Mouse (Mus musculus) megakaryocyte, embryonic 14.5 days (primary cell): Measurements from ENCODE around the gene Cdc42se1. TPM values are rescaled to one million over a fixed set of nuclear protein-coding genes. Genes with fewer than 3 reads are reported as not detected.

ENCODE experiments used
- H3K27me3 ChIP-seq: replicated peaks from 2 replicates; pipeline ENCODE3; 2012; ENCODE audit warnings: inconsistent platforms
- H3K36me3 ChIP-seq: replicated peaks from 2 replicates; pipeline ENCODE3; 2012; ENCODE audit warnings: low read length, inconsistent platforms, mixed read lengths
- H3K4me1 ChIP-seq: 2 replicates; pipeline ENCODE4 v1.6.1; 2012; ENCODE audit warnings: inconsistent platforms
- H3K4me3 ChIP-seq: replicated peaks from 2 replicates; pipeline ENCODE3; 2012; ENCODE audit warnings: moderate library complexity, mild to moderate bottlenecking, inconsistent platforms
- H3K9me3 ChIP-seq: 2 replicates; pipeline ENCODE4 v1.6.1; 2012; ENCODE audit warnings: inconsistent platforms
- FLI1 ChIP-seq: IDR thresholded peaks from 2 replicates; pipeline ENCODE4 v1.6.1; 2012; ENCODE audit warnings: low read length, inconsistent platforms, mixed read lengths
- GATA1 ChIP-seq: IDR thresholded peaks from 3 replicates; pipeline ENCODE4 v1.6.1; 2012; ENCODE audit warnings: mixed read lengths, low read length, inconsistent platforms, borderline replicate concordance
- polyA plus RNA-seq: library from polyadenylated mRNA; stranded (reverse); fragments of >175 nt; gene quantifications from 2 replicates; pipeline ENCODE4 v1.2.3, GENCODE M21; 2012; ENCODE audit warnings: low replicate concordance; ENCODE audit not compliant: insufficient read depth

The Cdc42se1 gene
- polyA plus RNA-seq, 1 experiment, result 183 TPM

GRCm38 (mm10) chr3:95223041-95223440 lies 5.5 kb upstream of the Cdc42se1 start:
- Histone ChIP-seq H3K4me1 (peaks cover 79% of the 10 kb centered on the region), H3K36me3 (peaks cover 76% of the 10 kb centered on the region), H3K9me3 (no peaks in the 10 kb centered on the region), H3K27me3 (no peaks in the 10 kb centered on the region), H3K4me3 (peak overlapping the region; percentile 31)
- TF ChIP-seq FLI1 (no peak), GATA1 (no peak)

GRCm38 (mm10) chr3:95224295-95224694 lies 4.2 kb upstream of the Cdc42se1 start:
- Histone ChIP-seq H3K27me3 (no peaks in the 10 kb centered on the region), H3K36me3 (peaks cover 69% of the 10 kb centered on the region), H3K9me3 (no peaks in the 10 kb centered on the region), H3K4me3 (peak overlapping the region; percentile 62), H3K4me1 (peaks cover 68% of the 10 kb centered on the region)
- TF ChIP-seq FLI1, result no peak
- no peak for TF ChIP-seq GATA1

DNA sequence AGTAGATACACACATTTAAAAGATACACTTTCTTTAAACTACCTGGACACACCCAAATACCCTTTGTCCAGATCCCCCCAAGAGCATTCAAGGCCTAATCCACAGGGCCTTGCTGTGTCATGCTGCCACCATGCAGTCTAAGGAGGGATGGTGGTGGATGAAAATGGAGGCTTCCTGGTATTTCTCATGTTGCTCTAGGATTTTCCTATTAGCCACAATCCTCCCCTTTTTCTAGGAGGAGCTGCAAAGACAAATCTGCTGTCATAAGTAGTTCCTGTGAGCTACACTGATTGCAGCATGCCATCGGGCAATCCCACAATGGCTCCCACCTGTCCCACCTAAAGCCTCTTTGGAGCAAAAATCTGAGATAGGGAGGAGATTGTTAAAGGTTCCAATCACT lies 1.3 kb upstream of the Cdc42se1 start:
- TF ChIP-seq FLI1 (no peak), GATA1 (no peak)
- Histone ChIP-seq H3K4me1 (peaks cover 63% of the 10 kb centered on the region), H3K9me3 (no peaks in the 10 kb centered on the region), H3K27me3 (no peaks in the 10 kb centered on the region), H3K36me3 (peaks cover 64% of the 10 kb centered on the region), H3K4me3 (peak overlapping the region; percentile 95)

DNA sequence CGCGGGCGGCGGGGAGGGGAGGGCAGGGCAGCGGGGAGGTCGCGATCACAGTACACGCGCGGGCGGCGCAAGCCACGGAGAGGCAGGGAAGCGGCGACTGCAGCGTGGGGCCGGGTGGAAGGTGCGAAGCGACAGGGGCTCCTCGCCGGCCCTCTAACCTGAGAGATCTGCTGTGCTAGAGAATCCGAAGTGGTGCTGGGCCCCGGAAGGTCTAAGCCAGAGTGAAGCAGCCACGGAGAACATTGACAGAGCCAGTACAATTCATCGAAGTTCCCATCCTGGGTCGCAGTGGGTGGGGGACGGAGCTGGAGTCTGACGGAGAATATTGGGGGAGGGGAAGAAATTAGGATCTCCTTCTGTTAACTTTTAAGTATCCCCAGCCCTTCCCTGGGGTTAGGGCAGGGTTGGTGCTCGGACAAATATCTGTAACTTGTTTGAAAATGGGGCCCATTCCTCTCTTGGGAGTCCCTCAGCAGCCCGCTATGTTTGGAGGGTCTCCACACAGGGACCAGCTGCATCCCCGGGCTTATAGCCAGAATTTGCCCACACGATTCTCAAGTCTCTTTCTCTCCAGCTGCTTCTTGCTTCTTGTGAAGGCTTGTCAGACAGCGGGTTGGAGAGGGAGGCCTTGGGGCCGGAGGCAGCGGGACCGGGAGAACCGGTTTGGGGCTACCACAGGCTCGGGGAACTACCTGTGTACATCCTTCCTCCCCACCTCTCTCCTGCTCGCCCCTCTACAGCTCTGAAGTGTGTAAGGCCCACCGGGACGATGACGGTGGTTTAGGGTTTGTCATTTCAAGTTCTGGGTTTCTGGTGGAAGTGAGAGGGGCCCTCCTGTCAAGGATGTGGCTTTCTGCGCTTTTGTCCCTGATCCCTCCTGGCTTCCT lies 605 bp downstream of the Cdc42se1 start:
- H3K4me3 ChIP-seq, result peak overlapping the region; percentile 95
- TF ChIP-seq FLI1, result no peak
- TF ChIP-seq GATA1, result no peak
- no peaks in the 10 kb centered on the region for H3K27me3 ChIP-seq
- no peaks in the 10 kb centered on the region for H3K9me3 ChIP-seq
- H3K4me1 ChIP-seq, result peaks cover 69% of the 10 kb centered on the region
- peaks cover 64% of the 10 kb centered on the region for H3K36me3 ChIP-seq

DNA sequence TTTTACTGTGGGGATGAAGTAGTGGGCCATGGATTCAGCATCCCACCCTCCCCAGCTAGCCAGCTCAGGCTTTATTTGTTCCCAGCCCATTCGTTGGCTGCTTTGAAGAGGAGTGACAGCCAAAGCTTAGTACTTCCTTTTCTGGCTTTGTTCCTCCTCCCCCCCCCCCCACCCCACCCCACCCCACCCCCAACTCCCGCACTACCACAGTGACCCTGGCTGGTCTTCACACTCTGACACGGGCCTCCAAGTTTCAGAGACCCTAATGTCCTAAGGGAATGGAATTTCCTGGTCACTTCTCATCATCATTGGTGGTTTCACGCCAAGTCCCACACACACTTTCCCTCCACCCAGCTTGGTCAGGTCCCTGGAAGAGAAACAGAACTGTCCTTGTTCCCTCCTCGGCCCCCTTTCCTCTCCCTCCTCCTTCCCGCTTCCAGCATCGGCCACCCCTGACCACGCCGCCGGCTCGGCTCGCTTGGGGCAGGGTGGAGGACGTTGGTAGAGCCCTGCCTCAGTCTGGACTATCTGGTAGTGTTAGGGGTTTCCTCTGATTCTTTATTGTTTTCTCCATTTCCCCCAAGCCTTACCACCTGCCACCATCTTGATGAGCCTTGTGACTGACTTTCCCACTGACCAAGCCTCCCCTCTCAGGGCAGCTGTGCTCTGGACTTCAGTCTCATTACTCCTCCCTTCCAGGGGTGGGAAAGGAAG lies 1.4 kb downstream of the Cdc42se1 start:
- H3K4me3 ChIP-seq, result peak overlapping the region; percentile 95
- H3K36me3 ChIP-seq, result peaks cover 64% of the 10 kb centered on the region
- H3K4me1 ChIP-seq, result peaks cover 72% of the 10 kb centered on the region
- no peaks in the 10 kb centered on the region for H3K9me3 ChIP-seq
- no peaks in the 10 kb centered on the region for H3K27me3 ChIP-seq
- no peak for TF ChIP-seq FLI1
- TF ChIP-seq GATA1, result no peak

DNA sequence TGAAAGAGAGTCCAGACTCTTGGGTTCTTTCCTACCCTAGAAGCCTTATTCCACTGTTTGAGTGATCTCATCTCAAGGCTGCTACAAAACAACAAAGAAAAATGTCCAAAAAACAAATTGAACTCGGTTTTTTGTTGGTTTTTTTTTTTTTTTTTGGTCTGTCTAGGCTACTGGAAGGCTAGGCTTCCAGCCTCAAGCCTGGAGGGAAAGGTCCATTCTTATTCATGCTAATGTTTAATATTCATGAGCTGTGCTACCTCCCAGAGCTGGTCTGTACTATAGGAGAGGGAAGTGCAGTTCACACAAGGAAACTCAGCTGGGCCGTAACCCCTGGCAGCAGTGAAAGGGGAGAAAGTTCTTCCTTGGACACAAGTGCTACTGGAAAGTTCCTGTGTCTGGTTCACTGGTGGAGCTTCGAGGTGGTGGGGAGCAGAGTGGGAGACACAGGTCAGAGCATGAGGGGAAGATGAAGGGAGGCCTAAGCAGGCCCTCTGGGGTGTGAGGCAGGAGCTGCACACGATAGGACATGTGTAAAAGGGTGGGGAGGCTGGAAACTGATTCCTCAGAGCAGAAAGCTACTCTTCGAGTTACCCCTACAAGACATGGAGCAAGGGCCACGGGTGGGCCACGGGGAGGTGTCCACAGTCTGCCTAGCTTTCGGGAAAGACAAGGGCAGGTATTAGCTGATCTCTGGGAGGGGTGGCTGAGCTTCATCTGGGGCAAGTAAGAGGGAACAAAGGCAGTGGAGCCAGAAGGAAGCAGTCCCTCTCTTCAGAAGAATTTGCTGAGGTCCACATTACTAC lies 2.2 kb downstream of the Cdc42se1 start:
- peaks cover 64% of the 10 kb centered on the region for H3K36me3 ChIP-seq
- H3K4me3 ChIP-seq, result peak overlapping the region; percentile 95
- no peak for TF ChIP-seq FLI1
- TF ChIP-seq GATA1, result no peak
- H3K27me3 ChIP-seq, result no peaks in the 10 kb centered on the region
- no peaks in the 10 kb centered on the region for H3K9me3 ChIP-seq
- H3K4me1 ChIP-seq, result peaks cover 76% of the 10 kb centered on the region

GRCm38 (mm10) chr3:95231298-95232221 lies 3.0 kb downstream of the Cdc42se1 start, which contains the start of gene Mllt11:
Gene Mllt11 (minus strand): TSS chr3:95232171.
- H3K27me3 ChIP-seq, result no peaks in the 10 kb centered on the region
- H3K9me3 ChIP-seq, result no peaks in the 10 kb centered on the region
- H3K4me1 ChIP-seq, result peaks cover 76% of the 10 kb centered on the region
- H3K4me3 ChIP-seq, result peak within 1 kb of the TSS; percentile 95
- TF ChIP-seq FLI1 (no peak), GATA1 (no peak)
- peaks cover 65% of the 10 kb centered on the region for H3K36me3 ChIP-seq

DNA sequence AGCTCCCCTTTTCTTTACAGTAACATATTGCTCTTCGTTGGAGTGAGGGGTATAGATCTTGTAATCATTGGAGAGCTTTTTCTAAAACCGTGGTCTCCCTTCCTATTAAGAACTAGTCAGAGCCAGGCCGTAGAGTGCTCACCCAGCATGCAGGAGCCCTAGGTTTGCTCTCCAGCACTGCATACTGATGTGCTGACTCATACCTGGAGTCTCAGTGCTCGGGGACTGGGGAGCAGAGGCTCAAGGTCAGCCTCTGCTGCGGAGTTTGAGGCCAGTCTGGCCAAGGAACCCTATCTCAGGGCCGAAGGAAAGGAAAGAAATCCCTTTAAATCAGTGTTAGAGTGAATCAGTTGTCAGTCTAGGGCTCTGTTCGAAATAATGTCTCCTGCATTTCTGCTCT lies 4.2 kb downstream of the Cdc42se1 start:
- TF ChIP-seq FLI1 (no peak), GATA1 (no peak)
- H3K4me1 ChIP-seq, result peaks cover 75% of the 10 kb centered on the region
- H3K4me3 ChIP-seq, result no peak overlapping the region
- H3K36me3 ChIP-seq, result peaks cover 76% of the 10 kb centered on the region
- no peaks in the 10 kb centered on the region for H3K27me3 ChIP-seq
- no peaks in the 10 kb centered on the region for H3K9me3 ChIP-seq

DNA sequence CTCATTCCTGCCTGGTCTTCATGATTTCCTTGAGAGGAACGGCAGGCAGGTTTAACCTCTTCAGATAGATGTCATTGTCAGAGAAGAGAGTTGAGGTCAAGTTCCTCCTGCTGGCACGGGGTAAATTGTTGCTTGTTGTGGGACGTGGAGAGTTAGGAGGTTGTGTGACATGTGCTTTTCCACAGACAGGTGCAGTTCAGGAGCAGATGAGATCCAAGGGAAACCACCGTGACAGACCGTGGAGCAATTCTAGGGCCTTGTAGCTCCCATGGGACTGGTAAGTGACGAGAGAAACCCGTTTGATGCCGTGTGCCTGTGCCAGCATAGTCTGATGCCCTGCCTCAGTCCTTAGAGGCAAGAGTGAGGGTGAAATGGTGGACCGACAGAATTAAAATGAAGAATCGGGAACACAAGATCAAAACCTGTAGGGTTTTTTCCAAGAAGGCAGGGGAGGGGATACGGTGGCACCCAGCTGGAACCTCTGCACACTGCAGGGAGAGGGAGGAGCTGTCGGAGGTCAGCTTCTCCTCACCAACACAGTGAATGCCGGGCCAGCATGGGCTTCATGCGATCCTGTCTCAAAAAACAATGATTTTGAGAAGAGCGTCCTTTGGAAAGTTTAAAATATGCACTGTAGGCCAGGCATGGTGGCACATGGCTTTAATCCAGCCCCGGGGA lies 4.9 kb downstream of the Cdc42se1 start:
- Histone ChIP-seq H3K27me3 (no peaks in the 10 kb centered on the region), H3K36me3 (peaks cover 83% of the 10 kb centered on the region), H3K4me1 (peaks cover 77% of the 10 kb centered on the region), H3K4me3 (no peak overlapping the region), H3K9me3 (no peaks in the 10 kb centered on the region)
- no peak for TF ChIP-seq GATA1
- TF ChIP-seq FLI1, result no peak
